Mouse (Mus musculus): ENCODE data around the gene Cux1. TPM values are rescaled to one million over a fixed set of nuclear protein-coding genes. Genes with fewer than 3 reads are reported as not detected.

The Cux1 gene
- polyA plus RNA-seq, 1 experiment from 2014 or later: 106 TPM

GRCm38 (mm10) chr5:136289776-136290175 lies 277.5 kb downstream of the Cux1 start:
- 0 out of 2 replicates have a peak overlapping the region, but pooled peaks have one; percentile 24 for H3K9ac ChIP-seq
- H3K36me3 ChIP-seq: peaks cover 39% of the 10 kb centered on the region
- 63% methylated on average over 3 of the region's 3 CpGs for WGBS
- H3K9me3 ChIP-seq: no peaks in the 10 kb centered on the region
- H3K4me3 ChIP-seq: no peak overlapping the region
- no peaks in the 10 kb centered on the region for H3K27me3 ChIP-seq
- peaks cover 48% of the 10 kb centered on the region for H3K4me1 ChIP-seq (replicated peaks)
- no peak for ATAC-seq (ENCODE audit: low FRiP score)
- 0 out of 2 replicates have a peak overlapping the region, but pooled peaks have one; percentile 40 for H3K27ac ChIP-seq
- no peak overlapping the region for H3K4me2 ChIP-seq

GRCm38 (mm10) chr5:136288351-136289081 lies 278.8 kb downstream of the Cux1 start:
- Histone ChIP-seq H3K4me1 (replicated peaks) (peaks cover 42% of the 10 kb centered on the region), H3K27me3 (no peaks in the 10 kb centered on the region), H3K9ac (no peak overlapping the region), H3K4me2 (no peak overlapping the region), H3K27ac (no peak overlapping the region), H3K9me3 (no peaks in the 10 kb centered on the region), H3K36me3 (peaks cover 50% of the 10 kb centered on the region), H3K4me3 (no peak overlapping the region)
- 82% methylated on average over 6 of the region's 6 CpGs for WGBS
- ATAC-seq (ENCODE audit: low FRiP score): no peak

GRCm38 (mm10) chr5:136286566-136286965 lies 280.7 kb downstream of the Cux1 start:
- Histone ChIP-seq H3K4me3 (no peak overlapping the region), H3K9me3 (no peaks in the 10 kb centered on the region), H3K27me3 (no peaks in the 10 kb centered on the region), H3K9ac (no peak overlapping the region), H3K36me3 (peaks cover 64% of the 10 kb centered on the region), H3K4me1 (replicated peaks) (peaks cover 24% of the 10 kb centered on the region), H3K27ac (no peak overlapping the region), H3K4me2 (no peak overlapping the region)
- no peak for ATAC-seq (ENCODE audit: low FRiP score)
- 90% methylated on average over 6 of the region's 6 CpGs for WGBS

GRCm38 (mm10) chr5:136285106-136285505 lies 282.2 kb downstream of the Cux1 start:
- peaks cover 62% of the 10 kb centered on the region for H3K36me3 ChIP-seq
- peaks cover 13% of the 10 kb centered on the region; the same call in 1 of the 2 replicates for H3K4me1 ChIP-seq (replicated peaks)
- no peaks in the 10 kb centered on the region for H3K9me3 ChIP-seq
- no peak overlapping the region for H3K27ac ChIP-seq
- H3K4me3 ChIP-seq: no peak overlapping the region
- no peak for ATAC-seq (ENCODE audit: low FRiP score)
- no peaks in the 10 kb centered on the region for H3K27me3 ChIP-seq
- WGBS: 93% methylated on average over 7 of the region's 7 CpGs
- no peak overlapping the region for H3K9ac ChIP-seq
- no peak overlapping the region for H3K4me2 ChIP-seq

- no peak overlapping the region for H3K9ac ChIP-seq
- no peaks in the 10 kb centered on the region for H3K27me3 ChIP-seq
- H3K4me1 ChIP-seq (replicated peaks): no peaks in the 10 kb centered on the region
- no peak overlapping the region for H3K27ac ChIP-seq
- no peak overlapping the region for H3K4me3 ChIP-seq
- H3K4me2 ChIP-seq: no peak overlapping the region
- no peak for ATAC-seq (ENCODE audit: low FRiP score)
- 61% methylated on average over 6 of the region's 6 CpGs for WGBS
- H3K9me3 ChIP-seq: no peaks in the 10 kb centered on the region
- peaks cover 85% of the 10 kb centered on the region for H3K36me3 ChIP-seq
These were observed 285.9 kb downstream of the Cux1 start for GRCm38 (mm10) chr5:136281351-136281750.

GRCm38 (mm10) chr5:136274739-136275138 lies 292.6 kb downstream of the Cux1 start:
- Histone ChIP-seq H3K36me3 (peaks cover 73% of the 10 kb centered on the region), H3K27ac (no peak overlapping the region), H3K9ac (no peak overlapping the region), H3K4me2 (no peak overlapping the region), H3K9me3 (no peaks in the 10 kb centered on the region), H3K27me3 (no peaks in the 10 kb centered on the region), H3K4me3 (no peak overlapping the region), H3K4me1 (replicated peaks) (peaks cover 10% of the 10 kb centered on the region; the same call in 1 of the 2 replicates)
- 86% methylated on average over 43 of the region's 43 CpGs for WGBS
- ATAC-seq (ENCODE audit: low FRiP score): no peak

GRCm38 (mm10) chr5:136269937-136270336 lies 297.4 kb downstream of the Cux1 start:
- peaks cover 11% of the 10 kb centered on the region; the same call in 1 of the 2 replicates for H3K4me1 ChIP-seq (replicated peaks)
- ATAC-seq (ENCODE audit: low FRiP score): no peak
- no peak overlapping the region for H3K4me2 ChIP-seq
- no peak overlapping the region for H3K4me3 ChIP-seq
- H3K9ac ChIP-seq: no peak overlapping the region
- H3K9me3 ChIP-seq: no peaks in the 10 kb centered on the region
- WGBS: 80% methylated on average over 4 of the region's 4 CpGs
- H3K27me3 ChIP-seq: no peaks in the 10 kb centered on the region
- H3K27ac ChIP-seq: no peak overlapping the region
- H3K36me3 ChIP-seq: peaks cover 26% of the 10 kb centered on the region

GRCm38 (mm10) chr5:136266077-136266476 lies 301.2 kb downstream of the Cux1 start:
- ATAC-seq (ENCODE audit: low FRiP score): no peak
- WGBS: 77% methylated on average over 7 of the region's 7 CpGs
- H3K9ac ChIP-seq: no peak overlapping the region
- H3K36me3 ChIP-seq: peaks cover 2% of the 10 kb centered on the region; the same call in 1 of the 2 replicates
- no peaks in the 10 kb centered on the region for H3K27me3 ChIP-seq
- no peaks in the 10 kb centered on the region for H3K9me3 ChIP-seq
- no peak overlapping the region for H3K4me2 ChIP-seq
- H3K4me1 ChIP-seq (replicated peaks): peaks cover 11% of the 10 kb centered on the region; the same call in 1 of the 2 replicates
- no peak overlapping the region for H3K27ac ChIP-seq
- no peak overlapping the region for H3K4me3 ChIP-seq

- 87% methylated on average over 4 of the region's 4 CpGs for WGBS
- no peak for ATAC-seq (ENCODE audit: low FRiP score)
- Histone ChIP-seq H3K9ac (no peak overlapping the region), H3K9me3 (no peaks in the 10 kb centered on the region), H3K4me2 (no peak overlapping the region), H3K27me3 (no peaks in the 10 kb centered on the region), H3K27ac (no peak overlapping the region), H3K4me1 (replicated peaks) (no peaks in the 10 kb centered on the region), H3K36me3 (no peaks in the 10 kb centered on the region), H3K4me3 (no peak overlapping the region)
These were observed 303.9 kb downstream of the Cux1 start for GRCm38 (mm10) chr5:136263342-136263741.

- Histone ChIP-seq H3K9me3 (no peaks in the 10 kb centered on the region), H3K9ac (no peak overlapping the region), H3K4me2 (no peak overlapping the region), H3K36me3 (peaks cover 18% of the 10 kb centered on the region), H3K4me1 (replicated peaks) (no peaks in the 10 kb centered on the region), H3K27me3 (no peaks in the 10 kb centered on the region), H3K4me3 (no peak overlapping the region), H3K27ac (no peak overlapping the region)
- WGBS: 34% methylated on average over 6 of the region's 6 CpGs
- no peak for ATAC-seq (ENCODE audit: low FRiP score)
These were observed 308.4 kb downstream of the Cux1 start for GRCm38 (mm10) chr5:136258919-136259318.

GRCm38 (mm10) chr5:136252899-136253298 lies 314.4 kb downstream of the Cux1 start:
- no peaks in the 10 kb centered on the region for H3K9me3 ChIP-seq
- peaks cover 34% of the 10 kb centered on the region for H3K36me3 ChIP-seq
- 17% methylated on average over 17 of the region's 17 CpGs for WGBS

GRCm38 (mm10) chr5:136251004-136251403 lies 316.3 kb downstream of the Cux1 start:
- Histone ChIP-seq H3K27me3 (no peaks in the 10 kb centered on the region), H3K27ac (no peak overlapping the region), H3K36me3 (peaks cover 24% of the 10 kb centered on the region), H3K9me3 (no peaks in the 10 kb centered on the region), H3K9ac (no peak overlapping the region), H3K4me3 (no peak overlapping the region), H3K4me1 (replicated peaks) (peaks cover under 1% of the 10 kb centered on the region), H3K4me2 (no peak overlapping the region)
- WGBS: 49% methylated on average over 7 of the region's 7 CpGs
- ATAC-seq (ENCODE audit: low FRiP score): no peak

More at GRCm38 (mm10) chr5:136252899-136253298, 314.4 kb downstream of the Cux1 start:
- H3K4me1 ChIP-seq (replicated peaks): no peaks in the 10 kb centered on the region
- H3K4me3 ChIP-seq: no peak overlapping the region
- no peak for ATAC-seq (ENCODE audit: low FRiP score)
- no peak overlapping the region for H3K4me2 ChIP-seq
- H3K27me3 ChIP-seq: no peaks in the 10 kb centered on the region
- no peak overlapping the region for H3K9ac ChIP-seq
- H3K27ac ChIP-seq: no peak overlapping the region

GRCm38 (mm10) chr5:136248441-136248840 lies 318.8 kb downstream of the Cux1 start:
- no peaks in the 10 kb centered on the region for H3K9me3 ChIP-seq
- H3K4me1 ChIP-seq (replicated peaks): peaks cover 14% of the 10 kb centered on the region
- no peak overlapping the region for H3K4me2 ChIP-seq
- H3K4me3 ChIP-seq: no peak overlapping the region
- H3K9ac ChIP-seq: no peak overlapping the region
- H3K27me3 ChIP-seq: no peaks in the 10 kb centered on the region
- no peak overlapping the region for H3K27ac ChIP-seq
- ATAC-seq (ENCODE audit: low FRiP score): no peak
- H3K36me3 ChIP-seq: peaks cover 12% of the 10 kb centered on the region; the same call in 1 of the 2 replicates
- 67% methylated on average over 6 of the region's 6 CpGs for WGBS

Measured in hindbrain, embryonic 13.5 days (tissue).